Mouse (Mus musculus): ENCODE measurements around the gene Zfp319. TPM values are rescaled to one million over a fixed set of nuclear protein-coding genes. Genes with fewer than 3 reads are reported as not detected.
A peak's percentile ranks its signal among the peaks of the same experiment; 100 is the strongest.

Gene Zfp319
- polyA plus RNA-seq, 1 experiment = 7.5 TPM

GRCm38 (mm10) chr8:95369581-95370326 lies 38.0 kb upstream of the Zfp319 start:
- no peak for TF ChIP-seq POLR2A (IDR thresholded peaks at IDR 0.05; ENCODE audit: borderline replicate concordance, low read depth, low read length)
- no peak for TF ChIP-seq CTCF (IDR thresholded peaks at IDR 0.05; ENCODE audit: low read depth, low read length)
- Histone ChIP-seq H3K27ac (ENCODE audit: insufficient read depth, low read depth, low read length) (no peak overlapping the region), H3K4me1 (ENCODE audit: control insufficient read depth, insufficient read depth, low read length) (no peaks in the 10 kb centered on the region), H3K4me3 (ENCODE audit: insufficient read depth, low read length) (no peak overlapping the region)

DNA sequence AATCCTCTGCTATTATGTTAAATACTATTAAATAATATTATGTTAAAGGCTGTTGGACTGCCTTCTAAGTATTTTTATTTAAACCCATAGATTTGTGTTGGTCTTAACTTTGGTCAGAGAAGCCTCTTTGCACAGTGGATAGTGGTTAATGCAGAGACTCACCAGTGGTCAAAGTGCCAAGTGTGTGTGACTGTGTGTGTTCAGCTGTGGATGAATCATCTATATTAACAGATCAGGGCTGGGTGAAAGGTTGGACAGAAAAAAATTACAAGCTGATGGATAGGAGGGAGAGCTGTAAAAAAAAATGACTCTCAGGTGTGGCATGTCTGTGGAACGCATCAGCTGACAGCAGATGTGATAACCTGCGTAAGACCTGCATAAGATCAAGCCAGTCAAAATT lies 32.1 kb upstream of the Zfp319 start:
- TF ChIP-seq POLR2A (IDR thresholded peaks at IDR 0.05; ENCODE audit: borderline replicate concordance, low read depth, low read length) (no peak), CTCF (IDR thresholded peaks at IDR 0.05; ENCODE audit: low read depth, low read length) (no peak)
- H3K4me1 ChIP-seq (ENCODE audit: control insufficient read depth, insufficient read depth, low read length) = no peaks in the 10 kb centered on the region
- no peak overlapping the region for H3K27ac ChIP-seq (ENCODE audit: insufficient read depth, low read depth, low read length)
- H3K4me3 ChIP-seq (ENCODE audit: insufficient read depth, low read length) = no peak overlapping the region

DNA sequence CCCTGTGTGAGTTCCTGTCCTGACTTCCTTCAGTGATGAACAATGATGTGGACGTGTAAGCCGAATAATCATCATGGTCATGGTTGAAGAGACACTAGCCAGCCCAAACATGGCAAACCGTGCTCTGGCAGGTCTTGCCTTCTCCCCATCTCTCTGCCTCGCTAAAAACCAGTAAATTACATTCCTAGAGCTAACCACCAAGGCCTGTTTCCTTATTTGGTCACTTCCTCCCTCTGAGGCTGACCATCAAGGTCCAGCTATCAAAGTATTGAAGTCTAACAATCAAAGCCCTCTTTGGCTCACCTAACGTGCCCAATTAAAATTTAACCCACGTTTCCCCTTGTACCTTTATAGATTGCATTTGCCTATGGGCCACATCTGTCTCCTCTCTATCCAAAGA lies 30.5 kb upstream of the Zfp319 start:
- Histone ChIP-seq H3K27ac (ENCODE audit: insufficient read depth, low read depth, low read length) (no peak overlapping the region), H3K4me3 (ENCODE audit: insufficient read depth, low read length) (no peak overlapping the region), H3K4me1 (ENCODE audit: control insufficient read depth, insufficient read depth, low read length) (no peaks in the 10 kb centered on the region)
- TF ChIP-seq POLR2A (IDR thresholded peaks at IDR 0.05; ENCODE audit: borderline replicate concordance, low read depth, low read length) (no peak), CTCF (IDR thresholded peaks at IDR 0.05; ENCODE audit: low read depth, low read length) (no peak)

GRCm38 (mm10) chr8:95361016-95361341 lies 29.2 kb upstream of the Zfp319 start:
- no peaks in the 10 kb centered on the region for H3K4me1 ChIP-seq (ENCODE audit: control insufficient read depth, insufficient read depth, low read length)
- H3K27ac ChIP-seq (ENCODE audit: insufficient read depth, low read depth, low read length) = no peak overlapping the region
- no peak overlapping the region for H3K4me3 ChIP-seq (ENCODE audit: insufficient read depth, low read length)
- TF ChIP-seq CTCF (IDR thresholded peaks at IDR 0.05; ENCODE audit: low read depth, low read length) (no peak), POLR2A (IDR thresholded peaks at IDR 0.05; ENCODE audit: borderline replicate concordance, low read depth, low read length) (no peak)

- Histone ChIP-seq H3K4me3 (ENCODE audit: insufficient read depth, low read length) (no peak overlapping the region), H3K27ac (ENCODE audit: insufficient read depth, low read depth, low read length) (no peak overlapping the region), H3K4me1 (ENCODE audit: control insufficient read depth, insufficient read depth, low read length) (no peaks in the 10 kb centered on the region)
- TF ChIP-seq CTCF (IDR thresholded peaks at IDR 0.05; ENCODE audit: low read depth, low read length) (no peak), POLR2A (IDR thresholded peaks at IDR 0.05; ENCODE audit: borderline replicate concordance, low read depth, low read length) (no peak)
These were observed 28.6 kb upstream of the Zfp319 start for GRCm38 (mm10) chr8:95360181-95361015.

- Histone ChIP-seq H3K4me1 (ENCODE audit: control insufficient read depth, insufficient read depth, low read length) (no peaks in the 10 kb centered on the region), H3K4me3 (ENCODE audit: insufficient read depth, low read length) (no peak overlapping the region), H3K27ac (ENCODE audit: insufficient read depth, low read depth, low read length) (no peak overlapping the region)
- TF ChIP-seq POLR2A (IDR thresholded peaks at IDR 0.05; ENCODE audit: borderline replicate concordance, low read depth, low read length) (no peak), CTCF (IDR thresholded peaks at IDR 0.05; ENCODE audit: low read depth, low read length) (no peak)
These were observed 27.0 kb upstream of the Zfp319 start for GRCm38 (mm10) chr8:95358550-95359411.

- TF ChIP-seq POLR2A (IDR thresholded peaks at IDR 0.05; ENCODE audit: borderline replicate concordance, low read depth, low read length) (no peak), CTCF (IDR thresholded peaks at IDR 0.05; ENCODE audit: low read depth, low read length) (no peak)
- no peak overlapping the region for H3K4me3 ChIP-seq (ENCODE audit: insufficient read depth, low read length)
These were observed 22.9 kb upstream of the Zfp319 start for GRCm38 (mm10) chr8:95354606-95355005.

GRCm38 (mm10) chr8:95352871-95353866 lies 21.4 kb upstream of the Zfp319 start:
- Histone ChIP-seq H3K4me1 (ENCODE audit: control insufficient read depth, insufficient read depth, low read length) (peaks cover 13% of the 10 kb centered on the region), H3K27ac (ENCODE audit: insufficient read depth, low read depth, low read length) (no peak overlapping the region), H3K4me3 (ENCODE audit: insufficient read depth, low read length) (peak overlapping the region; percentile 52)
- no peak for TF ChIP-seq POLR2A (IDR thresholded peaks at IDR 0.05; ENCODE audit: borderline replicate concordance, low read depth, low read length)
- no peak for TF ChIP-seq CTCF (IDR thresholded peaks at IDR 0.05; ENCODE audit: low read depth, low read length)

More at GRCm38 (mm10) chr8:95354606-95355005, 22.9 kb upstream of the Zfp319 start:
- peaks cover 2% of the 10 kb centered on the region for H3K4me1 ChIP-seq (ENCODE audit: control insufficient read depth, insufficient read depth, low read length)
- H3K27ac ChIP-seq (ENCODE audit: insufficient read depth, low read depth, low read length) = no peak overlapping the region

Measured in bone marrow macrophage, adult 2 months (primary cell).